Mouse (Mus musculus) lung, postnatal 0 days (tissue): ENCODE measurements around the gene Esp1. TPM values are rescaled to one million over a fixed set of nuclear protein-coding genes. Genes with fewer than 3 reads are reported as not detected.
"Not testable (repeated sequence)": the region's sequence is repeated elsewhere in the genome, so short reads cannot be mapped to it uniquely, and the experiment has no call there.

Source experiments
- ATAC-seq: fragments of 200-750 bp; cut with Nextera tagmentation; 2 replicates; pipeline ENCODE4 v1.8.0; 2017; ENCODE audit warnings: moderate library complexity
- DNase-seq: peaks from one replicate; pipeline ENCODE4 v3.0.0-alpha.2; 2016; ENCODE audit warnings: low spot score
- H3K27ac ChIP-seq: fragments of 300-500 bp; sonication (generic); 2 replicates; pipeline ENCODE4 v1.5.1; 2014; ENCODE audit warnings: antibody characterized with exemption, mild to moderate bottlenecking, low read length, mixed read lengths
- H3K27me3 ChIP-seq: fragments of 300-500 bp; sonication (generic); replicated peaks from 2 replicates; pipeline ENCODE4 v1.6.1; 2014; ENCODE audit warnings: low read length, mixed read lengths; ENCODE audit not compliant: insufficient read depth
- H3K36me3 ChIP-seq: fragments of 300-500 bp; sonication (generic); 2 replicates; pipeline ENCODE4 v1.6.1; 2014; ENCODE audit warnings: low read length, mixed read lengths; ENCODE audit not compliant: insufficient read depth
- H3K4me1 ChIP-seq: fragments of 300-500 bp; sonication (generic); 2 replicates; pipeline ENCODE4 v1.6.1; 2014; ENCODE audit warnings: antibody characterized with exemption, low read depth, low read length, mixed read lengths; ENCODE audit not compliant: insufficient read depth
- H3K4me2 ChIP-seq: fragments of 300-500 bp; sonication (generic); replicated peaks from 2 replicates; pipeline ENCODE4 v1.6.1; 2014; ENCODE audit warnings: low read depth, mild to moderate bottlenecking, low read length, moderate library complexity, mixed read lengths
- H3K4me3 ChIP-seq: fragments of 300-500 bp; sonication (generic); 2 replicates; pipeline ENCODE4 v1.5.1; 2014; ENCODE audit warnings: low read depth, low read length
- H3K9ac ChIP-seq: fragments of 300-500 bp; sonication (generic); replicated peaks from 2 replicates; pipeline ENCODE4 v1.6.1; 2014; ENCODE audit warnings: low read depth, mild to moderate bottlenecking
- H3K9me3 ChIP-seq: fragments of 300-500 bp; sonication (generic); 2 replicates; pipeline ENCODE4 v1.6.1; 2016; ENCODE audit warnings: low read length, mixed read lengths
- CTCF ChIP-seq: IDR thresholded peaks from 2 replicates; pipeline ENCODE4 v1.5.1; 2016; ENCODE audit warnings: antibody characterized with exemption, mild to moderate bottlenecking
- EP300 ChIP-seq: IDR thresholded peaks from 2 replicates; pipeline ENCODE4 v1.6.1; 2016; ENCODE audit warnings: antibody characterized with exemption, mild to moderate bottlenecking, control low read depth
- WGBS: fragments of 180-500 bp; shearing (Covaris S2); extraction: QIAGEN DNeasy Blood & Tissue Kit; methylation state at CpG from one replicate; pipeline ENCODE4 v1.1.7; 2014; 5-methylcytosine and 5-hydroxymethylcytosine counted together
- polyA plus RNA-seq: library from polyadenylated mRNA; unstranded; fragments of >200 nt; fragmentation: Nextera tagmentation; extraction: Ambion mirVana; gene quantifications from 2 replicates; pipeline ENCODE4 v1.2.1, GENCODE M21; 2015

The Esp1 gene
- not detected in 2 replicates for polyA plus RNA-seq

DNA sequence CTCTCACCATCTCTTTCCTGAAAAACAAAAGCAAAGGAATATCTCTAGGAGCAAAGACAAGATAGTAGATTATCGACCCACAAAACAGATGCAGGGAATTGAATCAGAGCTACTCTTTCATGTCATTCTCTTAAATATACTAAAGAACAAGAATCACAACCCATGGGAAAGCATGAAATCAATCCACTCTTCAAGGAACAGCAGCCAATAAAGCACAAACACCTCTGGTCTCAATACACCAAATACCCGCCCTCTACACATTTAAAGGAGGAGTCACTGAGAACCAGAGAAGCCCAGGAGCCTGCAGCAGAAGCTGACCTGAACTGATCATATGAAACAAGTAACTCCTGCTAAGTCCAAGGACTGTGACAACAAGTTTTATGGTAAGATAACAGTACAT lies at the start of gene Esp1:
Gene Esp1, plus strand, starts transcription at position 301 of the 400 bp plus-strand sequence.
- no peak for ATAC-seq
- H3K27ac ChIP-seq, result no peak within 1 kb of the TSS
- H3K36me3 ChIP-seq, result no peaks in the 10 kb centered on the region
- no peak within 1 kb of the TSS for H3K4me3 ChIP-seq
- H3K9ac ChIP-seq, result no peak within 1 kb of the TSS
- H3K4me2 ChIP-seq, result no peak within 1 kb of the TSS
- DNase-seq, result no peak
- H3K27me3 ChIP-seq, result no peaks in the 10 kb centered on the region
- WGBS, result 75% methylated on average over 2 of the region's 2 CpGs
- H3K9me3 ChIP-seq, result no peaks in the 10 kb centered on the region
- H3K4me1 ChIP-seq, result no peaks in the 10 kb centered on the region
- no peak for TF ChIP-seq EP300
- TF ChIP-seq CTCF, result no peak

DNA sequence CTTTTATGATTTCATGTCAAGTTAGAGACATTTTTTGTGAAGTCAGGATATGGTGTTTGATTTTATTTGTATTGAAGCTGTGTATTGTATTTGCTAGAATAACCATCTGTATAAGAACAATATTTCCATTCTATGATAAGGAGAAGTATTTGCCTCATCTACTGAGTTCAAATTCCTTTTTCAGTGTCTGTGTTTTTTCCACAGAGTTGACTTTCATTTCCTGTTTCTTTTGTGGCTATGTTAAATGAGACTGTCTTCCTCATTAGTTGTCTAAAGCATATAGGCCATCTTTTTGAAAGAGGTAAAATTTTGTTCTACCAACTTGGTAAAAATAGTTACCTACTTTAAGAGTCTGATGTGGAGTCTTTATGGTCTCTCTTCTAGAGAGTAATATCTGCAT lies 10.6 kb upstream of the Esp1 start:
- no peak for TF ChIP-seq EP300
- TF ChIP-seq CTCF, result no peak
- DNase-seq (no peak), ATAC-seq (no peak)
- no peaks in the 10 kb centered on the region for H3K9me3 ChIP-seq
- H3K27ac ChIP-seq, result no peak overlapping the region
- H3K9ac ChIP-seq, result no peak overlapping the region
- no peak overlapping the region for H3K4me3 ChIP-seq
- H3K27me3 ChIP-seq, result no peaks in the 10 kb centered on the region
- no peaks in the 10 kb centered on the region for H3K4me1 ChIP-seq
- H3K36me3 ChIP-seq, result no peaks in the 10 kb centered on the region
- no peak overlapping the region for H3K4me2 ChIP-seq

DNA sequence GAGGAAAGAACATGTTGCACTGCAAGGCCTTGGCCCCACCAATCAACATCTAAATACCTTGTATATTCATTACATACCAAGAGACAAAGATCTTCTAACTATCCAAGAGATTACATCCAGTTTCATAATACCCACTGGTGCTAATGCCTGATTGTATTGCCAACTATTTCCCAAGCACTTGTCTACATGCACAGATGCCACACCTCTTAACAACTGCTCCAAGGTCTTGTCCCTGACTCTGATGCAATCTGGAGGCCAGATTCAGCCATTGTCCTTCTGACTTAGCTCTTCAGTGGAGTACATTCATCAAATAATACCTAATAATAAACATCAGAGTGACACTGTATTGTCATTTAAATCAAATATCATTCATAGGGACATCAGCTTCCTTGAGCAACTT lies 9.9 kb upstream of the Esp1 start:
- not testable (repeated sequence) for H3K27me3 ChIP-seq, ATAC-seq, H3K4me2 ChIP-seq, H3K36me3 ChIP-seq, DNase-seq, H3K9ac ChIP-seq, H3K4me3 ChIP-seq, H3K4me1 ChIP-seq, H3K9me3 ChIP-seq, H3K27ac ChIP-seq

DNA sequence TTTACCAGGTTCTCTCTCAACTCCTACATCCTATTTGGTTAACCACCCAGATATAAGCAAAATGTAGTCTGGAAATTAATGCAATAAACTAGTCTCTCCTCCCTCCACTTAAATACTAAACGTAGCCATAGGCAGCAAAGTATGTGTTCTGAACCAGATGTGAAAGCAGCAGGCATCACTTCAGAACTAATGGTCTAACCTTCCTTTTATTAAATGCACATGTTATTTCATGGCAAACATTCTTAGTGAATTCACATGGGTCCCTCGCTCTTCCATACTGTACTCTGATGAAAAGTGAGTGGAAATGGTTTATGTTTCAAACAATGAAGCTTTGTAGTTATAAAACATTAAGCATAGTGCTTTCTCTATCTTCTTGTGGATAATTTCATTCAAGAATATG lies 4.4 kb downstream of the Esp1 start:
- Histone ChIP-seq H3K4me3 (no peak overlapping the region), H3K4me1 (no peaks in the 10 kb centered on the region), H3K36me3 (no peaks in the 10 kb centered on the region), H3K9me3 (no peaks in the 10 kb centered on the region), H3K4me2 (no peak overlapping the region), H3K9ac (no peak overlapping the region), H3K27ac (no peak overlapping the region), H3K27me3 (no peaks in the 10 kb centered on the region)
- no peak for DNase-seq
- 64% methylated on average over 2 of the region's 2 CpGs for WGBS
- no peak for ATAC-seq
- TF ChIP-seq EP300, result no peak
- no peak for TF ChIP-seq CTCF

DNA sequence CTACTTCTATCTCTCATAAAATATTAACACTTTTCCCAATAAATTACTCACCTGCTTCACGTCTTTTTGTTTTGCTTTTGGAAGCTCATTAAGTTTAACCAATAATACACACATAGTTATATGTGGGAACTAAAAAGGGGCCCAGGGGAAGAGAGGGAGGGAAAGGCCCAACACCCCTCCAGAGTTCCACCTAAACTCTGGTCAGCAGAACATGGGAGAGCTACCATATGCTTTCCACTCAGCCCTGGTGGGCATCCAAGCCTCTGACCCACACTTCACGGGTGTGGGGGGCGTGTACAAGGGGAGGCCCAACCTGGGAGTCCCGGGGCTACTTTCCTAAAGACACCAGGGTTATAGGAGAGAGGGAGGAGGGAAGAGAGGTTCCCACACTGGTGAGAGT lies 4.8 kb downstream of the Esp1 start:
- no peak for DNase-seq
- H3K9ac ChIP-seq, result no peak overlapping the region
- no peaks in the 10 kb centered on the region for H3K36me3 ChIP-seq
- no peaks in the 10 kb centered on the region for H3K4me1 ChIP-seq
- WGBS, result 37% methylated on average over 4 of the region's 4 CpGs
- H3K4me3 ChIP-seq, result no peak overlapping the region
- H3K4me2 ChIP-seq, result no peak overlapping the region
- no peak overlapping the region for H3K27ac ChIP-seq
- ATAC-seq, result no peak
- no peaks in the 10 kb centered on the region for H3K27me3 ChIP-seq
- H3K9me3 ChIP-seq, result no peaks in the 10 kb centered on the region
- TF ChIP-seq EP300 (no peak), CTCF (no peak)

DNA sequence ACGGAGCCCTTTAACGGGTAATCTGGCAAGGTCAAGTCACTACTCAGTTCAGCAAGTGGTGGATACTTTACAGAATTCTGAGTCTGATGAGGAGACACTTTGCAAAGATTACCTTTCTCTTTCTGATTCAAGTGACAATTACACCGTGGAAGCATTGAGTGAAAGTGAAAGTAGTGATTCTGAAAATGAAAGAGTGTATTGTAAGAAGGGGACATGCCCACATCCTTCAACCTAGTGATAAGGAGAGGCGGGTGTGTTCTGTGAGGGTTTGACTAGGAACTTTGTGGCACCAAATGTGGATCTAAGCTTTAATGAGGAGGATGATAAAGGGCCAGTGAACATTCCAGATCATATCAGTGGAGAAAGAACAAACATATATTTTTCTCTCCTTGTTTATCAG lies 36.7 kb downstream of the Esp1 start:
- Histone ChIP-seq H3K9ac (no peak overlapping the region), H3K4me3 (no peak overlapping the region), H3K4me2 (no peak overlapping the region), H3K27ac (no peak overlapping the region), H3K9me3 (no peaks in the 10 kb centered on the region), H3K36me3 (no peaks in the 10 kb centered on the region), H3K4me1 (no peaks in the 10 kb centered on the region), H3K27me3 (no peaks in the 10 kb centered on the region)
- TF ChIP-seq CTCF (no peak), EP300 (no peak)
- DNase-seq (no peak), ATAC-seq (no peak)
- WGBS, result 65% methylated on average over 4 of the region's 4 CpGs

DNA sequence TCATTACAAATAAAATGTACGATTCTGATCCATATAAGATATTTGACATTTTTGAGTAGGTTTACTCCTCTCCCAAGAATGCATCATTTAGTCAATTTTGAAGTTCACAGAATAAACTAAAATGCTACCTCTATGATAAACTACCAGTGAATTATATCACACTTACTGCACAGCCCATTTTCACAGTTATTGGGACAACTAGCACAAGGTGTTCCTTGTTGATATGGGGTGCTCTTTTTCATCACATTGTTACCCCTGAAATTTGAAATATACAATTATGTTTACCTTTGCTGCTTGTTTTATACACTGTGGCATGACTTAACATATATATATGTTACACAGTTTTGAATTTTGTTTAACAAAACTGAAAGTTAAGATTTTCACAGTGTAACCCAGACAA lies 40.2 kb downstream of the Esp1 start:
- no peak for ATAC-seq
- Histone ChIP-seq H3K36me3 (no peaks in the 10 kb centered on the region), H3K27me3 (no peaks in the 10 kb centered on the region), H3K4me2 (no peak overlapping the region), H3K27ac (no peak overlapping the region), H3K4me3 (no peak overlapping the region), H3K9ac (no peak overlapping the region), H3K4me1 (no peaks in the 10 kb centered on the region), H3K9me3 (no peaks in the 10 kb centered on the region)
- no peak for DNase-seq
- WGBS, result 71% methylated on average over 1 of the region's 1 CpGs
- no peak for TF ChIP-seq EP300
- no peak for TF ChIP-seq CTCF

Other genes starting within 250 kb of the Esp1 start
- not detected in 2 replicates for gene Esp8, start 207.1 kb upstream of the Esp1 start, polyA plus RNA-seq
- gene Esp6, start 165.6 kb upstream of the Esp1 start, polyA plus RNA-seq, result not detected in 2 replicates
- not detected in 2 replicates for gene Esp4, start 128.5 kb upstream of the Esp1 start, polyA plus RNA-seq
- not detected in 2 replicates for gene Esp3, start 95.0 kb upstream of the Esp1 start, polyA plus RNA-seq
- gene Crisp2, start 79.9 kb downstream of the Esp1 start, polyA plus RNA-seq, result 0.24 TPM in 1 of 2 replicates, not detected in the other
- 0.94 and 1.2 TPM in 2 replicates for gene Rhag, start 84.0 kb downstream of the Esp1 start, polyA plus RNA-seq
- 2.4 and 2.9 TPM in 2 replicates for gene 9130008F23Rik, start 153.4 kb downstream of the Esp1 start, polyA plus RNA-seq
- not detected in 2 replicates for gene Glyatl3, start 187.2 kb downstream of the Esp1 start, polyA plus RNA-seq
- 32.5 and 37.0 TPM in 2 replicates for gene Mut, start 207.6 kb downstream of the Esp1 start, polyA plus RNA-seq
- 5.5 and 6.2 TPM in 2 replicates for gene Cenpq, start 207.9 kb downstream of the Esp1 start, polyA plus RNA-seq